Mouse (Mus musculus) adrenal gland, adult 2 months (tissue): ENCODE data around the gene 4930412O13Rik. TPM values are rescaled to one million over a fixed set of nuclear protein-coding genes. Genes with fewer than 3 reads are reported as not detected.

ENCODE experiments used
- DNase-seq: peaks from one replicate; pipeline ENCODE4 v3.0.0; 2021
- polyA plus RNA-seq: library from polyadenylated mRNA; depleted of rRNA; stranded (reverse); fragments of >200 nt; gene quantifications from 2 replicates; pipeline ENCODE4 v1.2.3, GENCODE M21; 2012
- total RNA-seq, 2 experiments: library from RNA; stranded (reverse); gene quantifications; 2 replicates each; pipeline ENCODE4 v1.2.3; 2021

4930412O13Rik gene
- total and polyA plus RNA-seq, 3 experiments = 0.22 to 1.0 (median 0.59) TPM

DNA sequence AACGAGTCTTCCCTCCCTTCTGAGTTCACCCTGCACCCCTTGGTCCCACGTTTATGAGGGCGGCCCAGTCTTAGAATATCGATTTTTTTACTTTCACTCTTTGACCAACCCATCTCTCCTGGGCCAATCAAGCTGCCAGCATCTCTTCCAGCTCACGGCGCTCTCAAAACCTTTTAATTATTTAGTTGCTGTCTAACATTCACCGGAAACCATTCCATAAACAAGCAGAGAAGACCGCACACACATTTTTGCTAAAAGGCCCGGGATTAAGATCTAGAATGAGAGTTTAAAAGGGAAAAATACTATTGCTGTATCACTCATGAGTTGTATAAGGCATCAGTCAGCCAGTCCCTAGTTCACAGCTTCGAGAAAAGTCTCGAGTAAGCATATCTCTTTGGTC, 781 bp upstream of the 4930412O13Rik start:
- DNase-seq = no peak

DNA sequence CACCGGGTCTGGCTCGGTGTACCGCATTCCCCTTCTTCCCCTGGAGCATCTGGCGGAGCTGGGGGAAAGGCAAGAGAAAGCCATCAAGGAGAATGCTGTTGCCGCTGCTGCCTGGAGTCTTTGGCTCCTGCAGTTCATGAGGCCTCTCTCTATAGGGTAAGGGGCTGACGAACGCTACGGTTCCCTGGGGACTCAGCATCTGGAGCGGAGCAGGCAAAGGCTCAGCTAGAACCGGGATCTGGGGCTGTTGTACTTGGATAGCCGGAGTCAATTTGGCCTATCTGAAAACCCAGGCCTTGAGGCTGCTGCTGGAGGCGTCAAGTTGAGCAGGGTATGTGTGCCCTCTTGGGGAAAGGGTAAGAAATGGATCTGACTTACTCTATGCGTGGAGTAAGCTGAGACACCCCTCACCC, 565 bp downstream of the 4930412O13Rik start:
- no peak for DNase-seq

DNA sequence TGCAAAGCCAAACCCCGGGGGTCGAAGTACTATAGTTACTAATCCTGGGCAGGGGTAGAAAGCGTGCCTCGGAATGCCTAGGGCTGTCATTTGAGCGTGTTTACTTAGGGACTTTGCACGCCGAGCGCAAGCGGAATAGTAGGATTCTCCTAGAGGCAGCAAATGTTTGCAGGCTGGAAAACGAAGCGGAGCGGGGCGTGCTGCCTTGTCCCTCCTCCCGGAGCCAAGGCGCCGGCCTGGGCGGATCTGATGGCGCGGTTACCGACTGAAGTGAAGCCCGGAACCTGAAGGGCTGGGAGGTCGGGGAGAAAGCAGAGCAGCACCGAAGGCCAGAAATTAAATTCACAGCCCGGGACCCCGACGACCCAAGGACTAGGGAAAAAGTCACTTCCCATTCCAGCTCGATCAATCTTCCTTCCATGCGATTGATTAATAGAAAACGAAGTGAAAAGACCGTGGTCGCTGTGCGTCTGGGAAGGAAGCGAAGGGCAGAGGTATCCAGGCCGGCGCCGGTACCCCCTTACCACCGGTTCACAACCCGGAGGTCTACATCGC, 1.4 kb downstream of the 4930412O13Rik start:
- DNase-seq = peak; percentile 41

DNA sequence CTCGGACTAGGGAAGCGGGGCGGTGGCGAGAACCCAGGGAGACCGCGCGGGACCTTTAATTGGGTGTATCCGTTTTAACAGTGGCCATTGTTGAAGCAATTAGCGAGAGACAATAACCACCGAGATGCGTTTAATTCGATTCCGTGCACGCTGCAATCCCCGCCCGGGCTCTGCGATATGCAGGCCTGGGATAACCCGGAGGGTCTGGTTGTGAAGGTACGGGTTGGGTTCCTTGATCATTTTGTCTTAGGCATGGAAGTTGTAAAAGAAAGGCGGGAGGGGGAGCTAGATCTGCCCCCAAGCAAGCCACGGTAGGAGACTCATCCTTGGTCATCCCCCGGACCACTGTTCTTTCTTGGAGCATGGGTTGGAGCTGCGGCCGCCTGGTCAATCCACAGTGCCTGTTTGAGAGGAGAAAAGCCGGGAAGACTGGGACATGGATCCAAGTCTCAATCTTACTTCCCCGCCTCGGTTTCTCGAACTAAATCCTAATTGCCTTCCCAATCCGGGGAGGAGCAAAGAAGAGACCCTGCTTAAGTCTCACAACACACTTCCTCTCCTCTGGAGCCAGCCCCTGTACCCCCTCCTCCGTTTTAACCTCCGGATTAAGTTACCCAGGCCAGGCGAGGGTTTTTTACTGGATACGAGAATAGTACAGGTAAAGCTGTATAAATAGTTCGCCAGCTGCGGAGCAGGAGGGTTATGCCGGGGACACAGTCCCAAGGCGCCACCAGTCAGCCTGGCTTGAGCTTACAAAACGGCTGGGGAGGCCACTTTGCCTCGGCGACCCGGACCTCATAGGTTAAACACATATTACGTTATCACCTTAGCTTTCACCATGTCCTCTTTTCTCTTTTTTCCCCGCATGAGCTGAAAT, 2.1 kb downstream of the 4930412O13Rik start:
- DNase-seq = peak; percentile 30

DNA sequence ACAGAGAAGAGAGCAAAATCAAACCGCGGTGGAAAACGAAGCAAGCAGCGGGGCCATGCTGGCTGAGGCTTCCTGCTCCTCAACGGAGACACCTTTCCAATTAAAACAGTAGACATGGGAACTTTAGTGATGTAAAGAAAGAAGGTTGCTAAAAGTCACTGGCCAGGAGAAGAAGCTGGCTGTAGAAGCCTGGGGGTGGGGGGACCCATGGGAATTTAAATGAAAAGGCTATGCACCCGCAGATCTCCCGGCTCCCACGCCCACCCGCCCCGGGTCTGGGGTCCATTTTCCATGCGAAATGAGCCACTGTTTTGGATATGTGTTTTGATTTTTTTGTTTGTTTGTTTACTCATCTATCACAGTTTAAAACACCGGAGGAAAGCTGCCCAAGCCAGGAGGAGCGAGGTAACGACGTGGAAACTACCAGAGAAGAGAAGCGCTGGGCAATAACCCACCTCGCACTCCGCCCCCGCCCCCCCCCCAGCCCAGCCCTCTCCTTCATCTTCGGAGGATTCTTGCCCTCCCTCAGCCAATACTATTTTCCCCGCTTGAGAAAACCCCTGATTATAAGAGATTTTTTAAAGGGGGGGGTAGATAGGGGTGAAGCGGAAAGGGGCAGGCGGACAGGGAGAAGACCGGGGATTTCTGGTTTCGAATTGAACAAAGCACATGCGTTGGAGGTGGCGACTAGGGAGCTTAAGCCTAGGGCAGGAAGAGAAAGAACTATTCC, 2.9 kb downstream of the 4930412O13Rik start:
- DNase-seq = no peak

DNA sequence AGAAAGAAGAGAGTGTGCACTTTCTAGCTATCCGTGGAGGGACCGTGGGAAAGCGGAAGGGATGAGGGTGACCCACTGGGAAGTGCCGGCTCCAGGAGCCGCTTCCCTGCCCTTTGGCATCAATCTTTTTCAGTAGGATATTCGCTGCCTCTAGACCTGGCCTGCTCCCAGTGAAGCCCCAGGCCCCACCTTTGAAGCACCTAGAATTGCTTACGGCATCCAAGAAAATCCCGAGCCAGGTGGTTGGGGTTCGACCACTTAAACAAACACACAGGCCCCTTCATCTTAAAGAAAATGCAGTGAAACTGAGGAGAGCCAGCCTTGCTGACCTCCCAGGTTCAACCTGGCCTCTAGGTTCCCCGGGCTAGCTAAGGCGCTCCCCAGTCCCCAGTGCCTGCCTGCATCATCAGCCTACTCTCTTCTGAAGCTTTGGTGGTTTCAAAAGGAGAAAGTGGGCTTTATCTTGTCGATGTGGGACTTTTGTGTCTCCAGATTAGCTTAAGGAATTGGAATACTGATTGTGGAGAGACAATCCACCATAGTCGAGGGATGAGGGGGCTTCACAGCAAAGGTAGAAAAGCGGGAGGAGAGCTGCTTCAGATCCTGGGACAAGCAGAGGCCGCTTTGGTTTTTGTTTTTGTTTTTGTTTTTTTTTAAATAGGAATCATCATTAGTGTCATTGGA, 3.6 kb downstream of the 4930412O13Rik start:
- DNase-seq = no peak

DNA sequence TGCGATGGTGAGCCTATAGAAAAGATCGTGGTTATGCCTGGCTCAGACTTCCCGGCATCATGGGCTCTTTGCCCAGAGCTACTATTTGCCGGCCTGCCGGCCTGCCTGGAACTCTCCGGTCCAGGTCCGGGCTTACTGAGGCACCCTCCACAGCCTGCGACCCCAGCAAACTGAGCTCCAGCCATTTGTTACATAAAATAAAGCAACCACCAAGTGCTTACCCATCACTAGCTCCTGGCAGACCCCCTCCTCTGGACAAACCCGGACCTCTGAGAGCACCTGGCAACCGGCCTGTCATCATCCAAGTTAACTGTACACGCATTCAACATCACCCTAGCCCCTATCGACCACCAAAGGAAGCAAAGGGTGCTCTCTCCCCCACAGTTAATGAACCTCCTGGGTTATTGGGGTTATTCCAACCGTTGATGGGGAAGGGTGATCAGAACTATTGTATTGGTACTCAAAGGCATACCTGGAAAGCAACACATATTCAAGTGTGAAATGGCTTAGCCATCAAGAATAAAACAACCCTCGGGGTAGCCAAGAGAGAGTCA, 4.2 kb downstream of the 4930412O13Rik start:
- no peak for DNase-seq

DNA sequence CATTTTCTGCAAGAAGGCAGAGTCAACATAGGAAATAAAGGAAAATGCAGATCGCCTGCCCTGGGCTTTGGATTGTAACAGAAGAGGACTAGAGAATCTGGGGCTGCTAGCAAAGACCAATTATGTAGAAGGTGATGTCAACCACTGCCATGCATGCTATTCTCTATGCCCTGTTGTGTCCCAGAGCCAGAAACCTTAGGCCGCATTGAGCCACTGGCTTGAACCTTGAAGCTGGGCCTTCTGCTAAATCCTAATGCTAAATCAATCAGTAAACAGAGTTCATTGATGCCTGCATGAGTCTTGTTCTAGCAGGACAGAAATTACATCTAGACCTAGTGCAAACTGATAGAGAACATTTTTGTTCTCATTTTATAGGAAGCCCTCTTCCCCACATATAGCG, 5.0 kb downstream of the 4930412O13Rik start:
- DNase-seq = no peak

DNA sequence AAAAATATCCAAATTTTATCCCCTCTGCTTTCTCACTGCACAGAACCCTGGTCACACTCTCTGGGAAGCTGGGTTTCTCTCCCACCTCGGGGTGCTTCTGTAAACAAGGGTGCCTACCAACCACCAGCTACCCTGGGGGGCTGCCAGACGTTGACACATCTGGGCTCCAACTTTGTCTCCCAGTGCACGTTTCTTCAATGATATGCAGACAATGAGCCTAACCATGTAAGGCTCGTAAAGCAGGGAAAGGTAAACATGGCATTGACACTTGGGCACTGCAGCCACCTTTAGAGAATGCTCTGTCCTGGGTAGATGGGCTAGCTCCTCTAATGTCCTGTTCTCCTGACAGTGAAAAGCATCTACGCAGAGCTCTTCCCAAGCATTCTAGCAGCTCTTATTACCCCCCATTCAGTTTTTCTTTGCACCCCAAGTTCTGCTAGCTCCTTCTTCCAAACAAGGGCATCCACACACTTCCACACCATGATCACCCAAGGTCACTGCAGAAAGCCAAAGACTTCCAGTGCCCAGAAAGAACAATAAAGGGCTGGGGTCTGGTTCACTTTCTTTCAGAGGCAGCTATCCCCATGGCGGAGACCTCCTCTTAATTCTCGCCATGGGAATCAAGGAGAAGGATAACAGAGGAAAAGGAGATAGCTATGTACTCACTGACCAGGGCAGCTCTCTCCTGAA, 6.0 kb downstream of the 4930412O13Rik start:
- no peak for DNase-seq

DNA sequence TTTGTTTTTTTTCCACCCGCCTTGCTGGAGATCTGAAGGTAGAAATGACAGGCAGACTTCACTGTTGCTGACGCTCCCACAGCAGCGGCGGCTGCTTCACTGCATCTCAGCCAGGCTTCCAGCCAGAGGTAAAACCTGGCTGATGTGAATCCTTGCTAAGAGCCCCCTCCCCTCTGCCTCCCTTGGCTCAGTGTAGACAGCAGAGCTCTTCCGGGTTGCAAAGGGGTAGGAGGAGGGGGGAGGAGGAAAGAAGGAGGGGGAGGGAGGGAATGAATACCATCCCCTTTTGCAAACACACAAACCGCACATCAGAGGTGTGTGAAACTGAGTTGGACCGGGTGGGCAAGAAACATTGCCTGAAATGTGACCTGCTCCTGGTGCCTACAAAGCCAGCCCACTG, 6.6 kb downstream of the 4930412O13Rik start:
- DNase-seq = no peak

DNA sequence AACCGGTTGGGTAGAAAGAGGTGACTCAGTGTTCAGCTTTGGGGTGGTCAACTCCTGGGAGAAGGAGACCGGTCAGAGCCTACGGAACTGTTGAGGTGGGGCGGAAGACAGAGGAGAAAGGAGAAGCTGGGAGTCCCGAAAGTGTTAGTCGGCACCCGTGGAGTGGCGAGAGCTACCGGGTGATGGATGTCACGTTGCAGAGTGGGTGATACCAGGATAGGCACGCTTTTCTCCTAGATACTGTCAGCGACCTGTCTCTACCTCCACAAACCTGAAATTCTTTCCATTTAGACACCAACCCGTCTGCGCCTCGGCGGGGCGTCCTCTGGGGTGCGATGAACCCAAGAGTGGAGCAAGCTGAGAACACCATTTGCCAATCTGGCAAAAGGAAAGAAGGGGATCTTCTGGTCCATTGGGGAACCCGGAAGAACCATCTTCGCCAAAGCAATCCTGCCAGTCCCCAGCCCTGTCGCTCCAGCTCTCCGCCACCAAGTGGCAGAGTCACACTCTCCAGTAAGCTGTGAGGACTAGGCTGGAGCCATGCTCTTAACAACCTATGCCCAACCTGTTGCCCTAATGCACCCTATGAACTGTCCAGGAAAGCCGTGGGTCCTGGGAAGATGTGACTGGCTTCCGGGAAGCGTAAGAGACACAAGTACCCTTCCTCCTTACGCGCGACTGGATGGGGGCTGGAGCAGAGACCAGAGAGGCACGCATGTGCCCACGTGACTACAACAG, 8.0 kb downstream of the 4930412O13Rik start, which contains the start of gene 9230102O04Rik:
TSS of gene 9230102O04Rik (minus strand) at position 628 of the 738 bp plus-strand sequence.
- DNase-seq = peak; percentile 38

DNA sequence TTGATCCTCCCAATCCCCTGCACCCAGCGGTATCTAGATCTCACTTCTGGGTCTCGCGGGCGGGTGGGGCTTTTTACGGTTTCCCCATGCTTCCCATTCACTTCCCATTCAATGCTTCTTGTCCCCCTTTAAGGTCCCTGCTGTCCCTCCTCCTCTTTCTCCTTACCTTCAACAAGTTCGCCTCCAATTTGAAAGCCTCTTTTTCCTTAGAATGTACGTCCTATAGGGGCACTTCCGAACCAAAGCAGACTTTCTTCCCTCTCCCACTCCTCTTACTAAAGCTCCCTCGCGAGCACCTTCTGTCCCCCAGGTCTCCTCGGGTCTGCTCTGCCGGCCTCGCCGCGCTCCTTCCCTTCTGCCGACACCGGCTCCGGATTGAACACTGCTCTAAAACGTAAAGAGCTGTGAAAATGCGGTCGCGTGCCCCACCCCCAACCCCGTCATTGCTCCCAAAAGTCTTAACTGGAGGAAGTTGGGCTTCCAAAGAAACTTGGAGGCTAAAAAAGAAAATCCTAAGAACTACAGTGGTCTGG, 8.7 kb downstream of the 4930412O13Rik start, which contains the start of gene Gata3:
TSS of gene Gata3 (minus strand) at position 384 of the 533 bp plus-strand sequence.
- DNase-seq = no peak

DNA sequence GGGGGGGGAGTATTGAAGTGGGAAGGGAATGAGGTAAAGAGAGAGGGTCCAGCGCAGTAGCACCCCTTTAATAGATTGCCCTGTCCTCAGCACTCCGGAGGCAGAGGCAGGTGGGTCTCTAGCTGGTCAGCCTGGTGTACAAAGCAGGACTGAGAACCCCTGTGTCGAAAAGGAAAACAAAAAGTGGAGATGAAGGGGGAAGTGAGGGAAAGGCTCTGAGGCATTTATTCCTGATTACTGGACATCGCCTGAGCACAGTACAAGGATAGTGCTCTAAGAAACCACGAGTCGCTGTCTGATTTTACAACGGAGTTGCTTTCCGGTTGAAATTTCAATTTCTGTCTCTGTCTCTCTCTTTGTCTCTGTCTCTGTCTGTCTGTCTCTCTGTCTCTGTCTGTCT, 9.2 kb downstream of the 4930412O13Rik start:
- no peak for DNase-seq

DNA sequence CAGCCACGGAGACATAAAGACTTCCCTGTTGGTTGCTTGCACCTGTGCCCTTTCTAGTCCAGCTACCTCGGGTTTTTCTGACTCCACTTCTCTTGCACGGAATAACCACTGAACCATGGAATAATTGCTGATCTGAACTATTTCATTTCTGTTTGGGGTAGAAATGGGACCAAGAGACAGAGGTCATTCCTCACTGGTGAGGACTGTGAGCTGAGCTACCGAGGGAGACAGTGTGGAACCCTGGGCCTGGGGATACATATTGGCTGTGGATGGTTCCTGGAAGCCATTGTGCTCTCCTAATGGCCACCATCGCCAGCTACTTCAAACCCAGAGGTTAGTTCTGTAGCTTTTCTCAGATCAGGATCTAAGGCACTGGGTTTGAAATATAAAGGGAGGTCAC, 9.9 kb downstream of the 4930412O13Rik start:
- no peak for DNase-seq

DNA sequence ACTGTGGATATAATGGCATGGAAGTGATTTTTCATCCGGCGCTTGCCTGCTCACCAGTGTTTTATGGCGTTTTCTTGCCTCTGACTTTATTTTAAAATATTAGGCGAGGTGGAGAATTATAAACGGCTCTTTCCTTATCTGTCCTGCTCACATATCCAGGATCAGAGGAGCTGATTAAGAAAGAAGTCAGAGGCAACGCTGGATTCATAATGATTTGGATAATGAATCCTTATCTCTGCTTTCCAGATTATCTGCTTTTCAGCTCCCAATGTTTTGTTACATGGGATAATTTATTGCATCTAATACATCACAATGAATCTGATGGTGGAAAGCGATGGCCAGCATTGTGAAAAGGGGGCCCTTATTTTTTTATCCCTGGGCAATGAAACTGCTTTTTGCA, 11.5 kb downstream of the 4930412O13Rik start:
- no peak for DNase-seq

DNA sequence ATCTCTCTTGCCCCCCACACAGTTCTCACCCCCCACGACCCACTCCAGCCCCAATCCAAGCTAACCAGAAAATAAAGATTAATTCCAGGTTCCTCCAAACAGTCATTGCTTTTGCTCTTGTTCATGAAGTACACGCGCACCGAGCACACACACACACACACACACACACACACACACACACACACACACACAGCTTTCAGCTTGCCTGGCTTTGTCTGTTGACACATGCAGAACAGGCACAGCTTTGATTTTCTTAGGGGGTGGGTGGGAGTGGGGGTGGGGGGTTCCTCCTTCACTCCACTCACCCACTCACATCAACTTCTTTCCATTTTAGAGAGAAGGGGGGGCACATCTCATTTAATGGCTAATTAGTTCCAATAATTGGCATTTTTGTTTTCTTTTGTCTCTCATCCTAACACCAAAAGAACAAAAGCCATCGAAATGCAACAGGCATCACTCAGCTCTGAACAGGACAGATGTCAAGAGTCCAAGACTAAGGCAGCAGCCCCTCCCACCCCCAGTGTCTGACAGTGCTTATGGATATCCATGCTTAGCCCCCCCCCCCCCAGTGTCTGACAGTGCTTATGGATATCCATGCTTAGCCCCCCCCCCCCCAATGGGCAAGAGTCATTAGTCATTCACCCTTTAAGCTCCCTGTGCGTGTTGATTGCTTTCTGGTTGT, 12.4 kb downstream of the 4930412O13Rik start:
- no peak for DNase-seq

DNA sequence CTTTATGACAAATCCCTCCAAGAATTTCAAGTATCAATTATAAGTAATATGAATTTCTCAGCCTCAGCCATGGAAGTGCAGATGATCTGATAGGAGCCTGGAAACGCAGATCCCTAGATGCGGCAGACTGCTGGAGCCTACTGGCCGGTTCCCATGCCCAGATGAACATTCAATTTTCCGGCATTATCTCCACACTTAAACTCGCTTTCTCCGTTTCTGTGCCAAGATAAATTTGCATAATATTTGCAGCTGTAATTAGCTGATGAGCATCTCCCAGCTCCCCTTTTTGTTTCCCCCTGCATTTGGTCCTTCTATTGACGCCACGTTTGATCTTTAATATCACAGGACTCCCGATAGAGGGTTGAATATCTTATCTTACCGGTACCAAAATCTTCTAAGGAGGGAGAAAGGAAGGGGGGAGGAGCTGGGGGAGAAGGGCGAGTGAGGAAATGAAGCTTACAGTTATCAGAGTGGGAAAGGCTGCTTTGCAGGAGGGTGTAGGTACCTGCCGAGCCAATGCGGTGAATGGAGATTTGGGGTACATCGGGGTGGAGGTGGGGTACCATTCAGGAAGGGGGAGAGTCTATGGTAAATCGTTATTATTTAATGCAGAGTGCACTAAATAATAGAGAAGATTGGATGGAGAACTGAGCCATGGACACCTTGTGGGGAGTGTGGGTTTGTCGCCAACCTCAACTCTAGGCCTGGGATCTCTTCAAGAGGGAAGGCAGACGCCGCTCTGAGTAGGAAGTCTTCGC, 14.0 kb downstream of the 4930412O13Rik start:
- DNase-seq = no peak

DNA sequence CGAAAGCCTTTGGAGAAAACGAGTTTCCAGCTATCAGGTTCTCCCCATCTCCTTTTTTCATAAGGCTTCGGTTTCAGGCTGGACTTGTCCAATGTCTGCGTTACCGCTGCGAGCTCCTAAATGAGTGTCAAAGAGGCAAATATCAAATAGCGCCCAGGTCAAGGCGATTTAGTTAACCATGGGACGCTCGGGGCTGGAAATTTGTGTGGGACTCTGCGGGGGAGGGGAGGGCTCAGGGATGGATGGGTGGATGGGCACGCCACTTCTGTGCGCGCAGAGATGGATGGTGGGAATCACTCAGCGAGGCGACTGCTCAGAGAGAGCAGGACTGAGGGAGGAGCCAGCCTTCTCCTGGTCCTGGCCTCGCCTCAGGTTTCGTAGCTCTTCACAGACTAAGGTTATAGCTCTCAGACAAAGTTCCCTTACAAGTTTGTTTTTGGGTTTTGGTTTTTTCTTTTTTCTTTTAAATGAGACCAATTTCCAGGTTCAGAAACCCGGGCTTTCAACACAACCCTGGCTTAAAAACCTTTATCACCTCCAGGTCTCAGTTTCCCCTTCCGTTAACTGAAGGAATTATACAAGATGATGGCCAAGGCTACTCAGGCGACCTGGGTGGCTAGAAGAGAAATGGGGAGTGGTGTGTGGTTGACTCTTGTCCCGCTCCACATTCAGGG, 15.2 kb downstream of the 4930412O13Rik start:
- DNase-seq = no peak
